Mouse (Mus musculus) brain, embryonic 14.5 days (tissue): ENCODE measurements around the gene Eml2.

Experiments
- CTCF ChIP-seq: fragments of 200-500 bp; IDR thresholded peaks from 2 replicates; pipeline ENCODE4 v1.5.1; 2012; ENCODE audit warnings: inconsistent platforms, mild to moderate bottlenecking, moderate library complexity, borderline replicate concordance; ENCODE audit not compliant: insufficient read depth, insufficient read length; ENCODE audit errors: extremely low read depth
- POLR2A ChIP-seq: fragments of 200-500 bp; IDR thresholded peaks from 2 replicates; pipeline ENCODE4 v1.6.1; 2012; ENCODE audit warnings: mild to moderate bottlenecking, inconsistent platforms, borderline replicate concordance; ENCODE audit not compliant: poor library complexity, insufficient read depth, insufficient read length, severe bottlenecking; ENCODE audit errors: extremely low read depth

- TF ChIP-seq CTCF (no peak), POLR2A (no peak)
Observed at GRCm38 (mm10) chr7:19243858-19244257, 67.6 kb downstream of the Eml2 start.
